In the genomic region with DNA sequence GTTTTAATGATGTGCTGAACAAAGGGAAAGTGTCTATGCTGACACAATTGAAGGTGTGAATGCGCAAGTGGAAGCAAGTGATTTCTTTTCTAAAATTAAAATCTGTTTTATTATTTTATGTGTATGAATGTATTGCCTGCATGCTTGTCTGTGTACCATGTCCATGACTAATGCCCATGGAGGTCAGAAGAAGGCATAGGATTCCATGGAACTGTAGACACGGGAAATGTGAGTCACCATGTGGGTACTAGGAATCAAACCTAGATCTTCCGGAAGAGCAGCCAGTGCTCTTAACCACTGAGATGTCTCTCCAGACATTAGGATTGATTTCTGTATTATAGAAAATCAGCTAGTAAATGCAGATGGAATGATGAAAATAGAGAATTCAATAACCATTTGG, we compare ENCODE assay signal across 22 mouse cellular contexts.
"Had no signal": no experiment of that assay in that cellular context is flagged by ENCODE, and none has a peak within 500 bp of the region (broad histone marks: within the 10 kb centered on the region; RNA-seq: fewer than 3 reads in every experiment).

No protein-coding gene starts in this region.

- H3K4me2 ChIP-seq: limb, embryonic 13.5 days; liver, embryonic 12.5 days; liver, embryonic 15.5 days; lung, embryonic 15.5 days; midbrain, embryonic 11.5 days; neural tube, embryonic 13.5 days; stomach, embryonic 15.5 days had no signal

- ATAC-seq: liver, embryonic 12.5 days had no signal

- H3K9me3 ChIP-seq: limb, embryonic 10.5 days; liver, embryonic 12.5 days; liver, embryonic 15.5 days; lung, embryonic 15.5 days; neural tube, embryonic 13.5 days; stomach, embryonic 15.5 days had no signal

- H3K36me3 ChIP-seq: limb, embryonic 10.5 days; limb, embryonic 13.5 days; liver, embryonic 12.5 days; liver, embryonic 15.5 days; lung, embryonic 15.5 days; neural tube, embryonic 13.5 days; stomach, embryonic 15.5 days had no signal

- H3K4me1 ChIP-seq: limb, embryonic 10.5 days; limb, embryonic 13.5 days; liver, embryonic 12.5 days; liver, embryonic 15.5 days; lung, embryonic 15.5 days; neural tube, embryonic 13.5 days; stomach, embryonic 15.5 days had no signal

- H3K27ac ChIP-seq: kidney, postnatal 0 days; layer of hippocampus, adult 2 months; limb, embryonic 10.5 days; limb, embryonic 13.5 days; liver, embryonic 12.5 days; liver, embryonic 15.5 days; lung, embryonic 15.5 days; neural tube, embryonic 13.5 days; stomach, embryonic 15.5 days had no signal

- H3K9ac ChIP-seq: limb, embryonic 13.5 days; liver, embryonic 12.5 days; liver, embryonic 15.5 days; lung, embryonic 15.5 days; neural tube, embryonic 13.5 days; stomach, embryonic 15.5 days had no signal

- H3K27me3 ChIP-seq: limb, embryonic 13.5 days; liver, embryonic 12.5 days; liver, embryonic 15.5 days; lung, embryonic 15.5 days; neural tube, embryonic 13.5 days; stomach, embryonic 15.5 days had no signal

- DNase-seq: kidney, adult 9 months; kidney, postnatal 25 days; layer of hippocampus, adult 9-11 months; liver; lung, adult 18-20 months; lung, postnatal 10 days; lung, postnatal 4 days; midbrain, embryonic 14.5 days; retina, postnatal 1 day; right cerebral cortex, postnatal 25 days; spleen, adult 18-20 months; thymus, postnatal 25 days had no signal

- H3K4me3 ChIP-seq: layer of hippocampus, adult 2 months; limb, embryonic 10.5 days; limb, embryonic 13.5 days; liver, embryonic 12.5 days; liver, embryonic 15.5 days; lung, embryonic 15.5 days; neural tube, embryonic 13.5 days; stomach, embryonic 15.5 days had no signal
